In the genomic region with DNA sequence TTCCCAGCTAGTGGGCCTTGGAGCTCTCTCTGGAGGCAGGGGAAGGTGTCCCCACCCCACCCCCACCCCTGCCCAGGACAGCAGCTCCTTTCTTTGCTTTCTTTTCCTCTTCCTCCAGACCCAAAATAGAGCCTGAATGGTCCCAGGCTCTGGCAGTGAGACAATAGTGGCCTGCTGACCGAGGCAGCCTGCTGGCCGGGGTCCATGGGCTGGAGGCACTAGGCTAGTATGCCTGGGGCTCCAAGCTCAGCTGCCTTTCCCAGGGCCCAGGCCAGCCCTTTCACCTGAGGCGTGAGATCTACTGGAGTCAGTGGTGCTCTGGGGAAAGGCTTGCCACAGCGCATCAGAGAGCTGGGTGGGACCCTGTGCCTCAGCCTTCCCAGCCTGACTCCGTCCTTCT, we compare ENCODE assay signal across 9 mouse cellular contexts. TPM values are rescaled to one million over a fixed set of nuclear protein-coding genes. Genes with fewer than 3 reads are reported as not detected.
DNase-seq lines count a peak whose midpoint lies in the region; ATAC-seq and TF ChIP-seq lines count a peak whose summit lies in the region.
"Had no signal": no experiment of that assay in that cellular context is flagged by ENCODE, and none has a peak within 500 bp of the region (broad histone marks: within the 10 kb centered on the region; RNA-seq: fewer than 3 reads in every experiment).

No protein-coding gene starts in this region.

- no peaks in the 10 kb centered on the region for H3K36me3 ChIP-seq in heart, embryonic 13.5 days
- H3K36me3 ChIP-seq in kidney, embryonic 15.5 days = no peaks in the 10 kb centered on the region
- H3K36me3 ChIP-seq in liver, postnatal 0 days (replicated peaks; ENCODE audit: insufficient read depth, low read length) = peaks cover 6% of the 10 kb centered on the region
- H3K36me3 ChIP-seq: limb, embryonic 12.5 days had no signal

- H3K4me2 ChIP-seq in heart, embryonic 13.5 days = no peak overlapping the region
- no peak overlapping the region for H3K4me2 ChIP-seq in kidney, embryonic 15.5 days
- no peak overlapping the region for H3K4me2 ChIP-seq in liver, postnatal 0 days (ENCODE audit: low read depth, low read length)
- H3K4me2 ChIP-seq: limb, embryonic 12.5 days had no signal

- no peak for TF ChIP-seq CTCF in liver, postnatal 0 days (IDR thresholded peaks at IDR 0.05; ENCODE audit: low read depth)

- no peaks in the 10 kb centered on the region for H3K9me3 ChIP-seq in heart, embryonic 13.5 days
- no peaks in the 10 kb centered on the region for H3K9me3 ChIP-seq in kidney, embryonic 15.5 days (replicated peaks)
- H3K9me3 ChIP-seq in liver, postnatal 0 days (ENCODE audit: low read length) = no peaks in the 10 kb centered on the region
- H3K9me3 ChIP-seq: limb, embryonic 12.5 days had no signal

- WGBS in heart, embryonic 13.5 days = 60% methylated on average over 5 of the region's 5 CpGs
- WGBS in kidney, embryonic 15.5 days = 65% methylated on average over 5 of the region's 5 CpGs
- WGBS in liver, postnatal 0 days (ENCODE audit: insufficient replicate concordance) = 73% methylated on average over 5 of the region's 5 CpGs

- no peak overlapping the region for H3K9ac ChIP-seq in heart, embryonic 13.5 days
- H3K9ac ChIP-seq in kidney, embryonic 15.5 days = no peak overlapping the region
- no peak overlapping the region; the same call in 1 of the 2 replicates for H3K9ac ChIP-seq in liver, postnatal 0 days (replicated peaks)
- H3K9ac ChIP-seq: limb, embryonic 12.5 days had no signal

- no peak overlapping the region for H3K4me3 ChIP-seq in heart, embryonic 13.5 days
- H3K4me3 ChIP-seq in kidney, embryonic 15.5 days (replicated peaks) = no peak overlapping the region
- no peak overlapping the region for H3K4me3 ChIP-seq in liver, postnatal 0 days (ENCODE audit: low read depth, low read length)
- H3K4me3 ChIP-seq: limb, embryonic 12.5 days had no signal

- peaks cover 16% of the 10 kb centered on the region; the same call in 1 of the 2 replicates for H3K27me3 ChIP-seq in heart, embryonic 13.5 days (replicated peaks)
- no peaks in the 10 kb centered on the region for H3K27me3 ChIP-seq in kidney, embryonic 15.5 days
- no peaks in the 10 kb centered on the region for H3K27me3 ChIP-seq in liver, postnatal 0 days (ENCODE audit: insufficient read depth, low read length)

- DNase-seq in embryo, embryonic 10.5 days (ENCODE audit: low spot score) = peak; percentile 19
- DNase-seq in embryo, embryonic 11 days = no peak
- DNase-seq in cerebellum, postnatal 4 days (ENCODE audit: low spot score in 2 of 2) = peak; percentile 52 to 71
- DNase-seq in liver, postnatal 0 days = no peak
- peak; percentile 70 for DNase-seq in right cerebral cortex, postnatal 14 days

- H3K4me1 ChIP-seq in heart, embryonic 13.5 days = peaks cover 50% of the 10 kb centered on the region
- H3K4me1 ChIP-seq in kidney, embryonic 15.5 days = peaks cover 79% of the 10 kb centered on the region
- peaks cover 59% of the 10 kb centered on the region for H3K4me1 ChIP-seq in liver, postnatal 0 days (ENCODE audit: insufficient read depth)

- peak overlapping the region; percentile 28; the same call in 1 of the 2 replicates for H3K27ac ChIP-seq in heart, embryonic 13.5 days (replicated peaks)
- peak overlapping the region; percentile 56 for H3K27ac ChIP-seq in kidney, embryonic 15.5 days
- H3K27ac ChIP-seq in liver, postnatal 0 days (ENCODE audit: low read depth) = 0 out of 2 replicates have a peak overlapping the region, but pooled peaks have one; percentile 6
- H3K27ac ChIP-seq: limb, embryonic 12.5 days had no signal

- ATAC-seq in heart, embryonic 13.5 days (ENCODE audit: extremely low read depth, insufficient number of reproducible peaks, low FRiP score, low TSS enrichment) = no peak
- no peak for ATAC-seq in kidney, embryonic 15.5 days (replicated peaks; ENCODE audit: low FRiP score)
- no peak for ATAC-seq in liver, postnatal 0 days
- ATAC-seq in monocyte, adult 5-6 weeks (replicated peaks; ENCODE audit: insufficient number of reproducible peaks, low FRiP score, low TSS enrichment, poor library complexity, severe bottlenecking) = no peak

- no peak for TF ChIP-seq EP300 in liver, postnatal 0 days (IDR thresholded peaks at IDR 0.05; ENCODE audit: low read depth)

RNA-seq across cellular contexts. Expression of gene Adgrg1, which starts 18.0 kb away (rescaled TPM):
- polyA plus RNA-seq in heart, embryonic 13.5 days (2015; fragmentation: Nextera tagmentation; extraction: Ambion mirVana) = 4.4 and 4.7 TPM in 2 replicates
- polyA plus RNA-seq in kidney, embryonic 15.5 days (2015; fragmentation: Nextera tagmentation; extraction: Ambion mirVana) = 41.7 and 44.8 TPM in 2 replicates
- 34.0 and 35.4 TPM in 2 replicates for polyA plus RNA-seq in liver, postnatal 0 days (2015; fragmentation: Nextera tagmentation; extraction: Ambion mirVana)
- 2.2 to 16.6 TPM (median 4.6 TPM) in 3 replicates for total RNA-seq in monocyte, adult 5-6 weeks (2017)

RNA-seq across cellular contexts. Expression of gene Adgrg3, which starts 25.0 kb away (rescaled TPM):
- 3.0 and 3.1 TPM in 2 replicates for polyA plus RNA-seq in heart, embryonic 13.5 days (2015; fragmentation: Nextera tagmentation; extraction: Ambion mirVana)
- 4.8 TPM in 2 replicates for polyA plus RNA-seq in kidney, embryonic 15.5 days (2015; fragmentation: Nextera tagmentation; extraction: Ambion mirVana)
- 8.9 and 9.6 TPM in 2 replicates for polyA plus RNA-seq in liver, postnatal 0 days (2015; fragmentation: Nextera tagmentation; extraction: Ambion mirVana)
- 2.9 to 15.5 TPM (median 10.1 TPM) in 3 replicates for total RNA-seq in monocyte, adult 5-6 weeks (2017)

Comparison
In these comparisons a context has a peak if more than half of its experiments do, and no peak if none do; other contexts are left out.
1. DNase-seq: peak in embryo, embryonic 10.5 days (single experiment), cerebellum, postnatal 4 days (2 of 2) and right cerebral cortex, postnatal 14 days (single experiment); none in embryo, embryonic 11 days (single experiment) and liver, postnatal 0 days (single experiment).
2. H3K27ac ChIP-seq: peak in every context shown above with its lines; median percentile 56 in kidney, embryonic 15.5 days; 28 in heart, embryonic 13.5 days; 6 in liver, postnatal 0 days.